Mouse (Mus musculus) embryonic stem cell, embryonic (primary cell): ENCODE results near the gene Efhd1.

Experiments
- CTCF ChIA-PET, 4 experiments: fragments of 300-600 bp in 2 of 4; fragments of 350-600 bp in 2 of 4; sonication (Branson Sonifier 250); formaldehyde crosslinking; loops; one replicate each; lab custom pipeline; 2022; ENCODE audit warnings: inconsistent platforms in 2 of 4; lab: Charles Lee
- POLR2A ChIA-PET, 4 experiments: fragments of 300-600 bp in 2 of 4; fragments of 350-600 bp in 2 of 4; sonication (Branson Sonifier 250); formaldehyde crosslinking; loops; one replicate each; lab custom pipeline; 2022; ENCODE audit warnings: antibody characterized with exemption in 4 of 4, inconsistent platforms in 1 of 4; lab: Charles Lee

The Efhd1 gene

DNA sequence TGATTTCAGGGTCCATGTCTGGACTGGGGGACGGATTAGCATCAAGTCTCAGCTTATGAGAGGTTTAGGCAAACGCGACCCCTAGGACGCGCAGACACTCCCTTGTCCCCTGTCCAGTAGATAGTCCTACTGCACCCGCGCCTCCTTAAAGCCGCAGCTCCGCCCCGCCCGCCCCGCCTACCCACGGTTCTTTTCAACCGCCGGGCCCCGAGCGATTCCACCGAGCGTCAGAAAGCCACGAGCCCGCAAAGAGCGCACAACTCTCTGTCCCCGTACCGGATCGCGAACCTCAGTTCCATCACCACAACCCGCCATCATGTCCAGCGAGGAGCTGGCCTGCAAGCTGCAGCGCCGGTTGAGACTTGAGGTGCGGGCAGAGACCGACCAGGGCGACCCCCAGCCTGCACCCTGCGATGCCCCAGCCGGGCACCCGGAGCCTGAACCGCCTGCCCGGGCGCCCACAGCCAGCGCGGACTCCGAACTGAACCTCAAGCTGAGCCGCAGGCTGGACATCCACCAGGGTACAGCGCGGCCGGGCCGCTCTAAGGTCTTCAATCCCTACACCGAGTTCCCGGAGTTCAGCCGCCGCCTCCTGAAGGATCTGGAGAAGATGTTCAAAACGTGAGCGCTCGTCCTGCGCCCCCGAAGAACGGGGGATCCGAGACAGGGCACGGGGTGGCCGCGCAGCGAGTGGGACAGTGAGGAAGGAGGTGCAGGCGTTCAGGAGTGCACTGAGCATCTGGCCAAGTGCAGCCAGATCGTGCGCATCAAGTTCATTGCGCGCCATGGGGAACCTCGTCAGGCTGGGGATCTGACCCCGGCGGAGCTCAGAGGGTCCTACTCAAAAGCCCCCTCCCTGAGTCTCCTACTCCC, at the start of gene Efhd1:
Gene Efhd1, plus strand, starts transcription at position 230 of the 873 bp plus-strand sequence.
- POLR2A ChIA-PET, result interaction anchor here (0.6 to 6.4 kb wide), 26 partner anchors 10 to 740 kb away, joined by 3 to 35 read pairs (median 4); partner anchors contain the start of gene Gigyf2 (in 2 of the 4)
- CTCF ChIA-PET, result interaction anchor here in 3 of 4 experiments (0.6 to 1.7 kb wide), 4 partner anchors 28 to 494 kb away, joined by 3 to 4 read pairs (median 4); no protein-coding TSS in a partner anchor

GRCm38 (mm10) chr1:87214748-87215147, 49.4 kb upstream of the Efhd1 start:
- CTCF ChIA-PET, result interaction anchor here in 2 of 4 experiments (0.8 to 1.2 kb wide), 3 partner anchors 11 to 206 kb away, joined by 4 to 5 read pairs (median 5); no protein-coding TSS in a partner anchor
- POLR2A ChIA-PET, result interaction anchor here (0.5 to 27.7 kb wide), 14 partner anchors 8 to 546 kb away, joined by 3 to 723 read pairs (median 6); no protein-coding TSS in a partner anchor

- POLR2A ChIA-PET, result interaction anchor here (0.6 to 27.7 kb wide), 12 partner anchors 8 to 837 kb away, joined by 3 to 723 read pairs (median 6); no protein-coding TSS in a partner anchor
- CTCF ChIA-PET, result interaction anchor here in 3 of 4 experiments (0.6 to 2.2 kb wide), 9 partner anchors 9 to 48 kb away, joined by 3 to 7 read pairs (median 4); no protein-coding TSS in a partner anchor
Observed at GRCm38 (mm10) chr1:87217938-87218337, 46.2 kb upstream of the Efhd1 start.

DNA sequence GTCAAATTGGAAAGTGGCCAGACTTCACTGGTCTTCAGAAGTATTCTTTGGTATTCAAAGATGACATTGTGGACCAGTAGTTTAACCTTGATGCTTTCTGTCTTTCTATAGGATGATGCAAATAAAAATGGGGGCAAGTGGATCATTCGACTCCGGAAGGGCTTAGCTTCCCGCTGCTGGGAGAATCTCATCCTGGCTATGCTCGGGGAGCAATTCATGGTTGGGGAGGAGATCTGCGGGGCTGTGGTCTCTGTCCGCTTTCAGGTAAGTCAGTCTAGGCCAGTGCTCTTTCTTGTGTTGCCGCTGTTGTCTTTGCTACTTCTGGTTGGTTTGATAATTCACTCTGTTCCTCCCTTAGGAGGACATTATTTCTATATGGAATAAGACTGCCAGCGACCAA, 38.4 kb upstream of the Efhd1 start:
- POLR2A ChIA-PET, result interaction anchor here (0.6 to 27.7 kb wide), 47 partner anchors 3 to 721 kb away, joined by 3 to 723 read pairs (median 5); partner anchors contain the start of genes Efhd1 (in 3 of the 4), Ptma (in 3 of the 4), Eif4e2 (in 2 of the 4) and Gigyf2 (in 2 of the 4)
- CTCF ChIA-PET, result interaction anchor here in 2 of 4 experiments (0.8 to 2.3 kb wide), 8 partner anchors 8 to 697 kb away, joined by 3 to 12 read pairs (median 6); no protein-coding TSS in a partner anchor

DNA sequence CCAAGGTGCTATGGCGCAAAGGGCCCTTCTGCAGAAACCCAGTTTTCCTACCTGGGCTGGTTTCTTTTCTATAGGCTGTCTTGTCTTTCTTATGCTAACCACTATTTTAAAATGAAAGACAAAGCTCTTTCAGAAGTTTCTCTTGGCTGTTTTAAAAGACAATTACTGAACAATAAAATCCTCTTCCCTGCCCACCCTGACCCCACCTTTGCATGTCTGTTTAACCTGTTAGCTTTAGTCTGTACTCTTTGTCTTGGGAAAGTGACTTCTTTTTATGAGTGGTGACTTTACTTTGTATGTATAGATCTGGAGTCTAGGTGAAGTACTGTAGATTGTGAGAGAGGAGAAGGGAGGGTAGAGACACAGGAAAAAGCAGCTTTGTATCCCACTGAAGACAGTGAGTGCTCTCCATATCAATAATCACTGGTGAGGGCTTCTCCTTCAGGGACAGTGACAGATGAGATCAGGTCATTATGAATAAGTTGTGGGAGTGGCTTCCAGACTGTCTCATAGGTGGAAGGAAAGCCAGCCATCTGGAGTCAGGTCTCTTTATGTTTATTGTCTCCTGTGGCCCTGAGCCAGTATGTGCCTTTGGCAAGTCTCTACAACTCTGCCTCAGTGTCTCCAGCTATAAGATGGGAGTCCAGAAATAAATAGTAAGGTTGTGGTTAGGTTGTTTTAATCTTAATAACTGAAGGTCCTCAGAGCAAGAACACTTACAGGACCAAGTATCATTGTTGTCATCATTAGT, 37.6 kb upstream of the Efhd1 start:
- ChIA-PET POLR2A (interaction anchor here (0.6 to 27.7 kb wide), 79 partner anchors 3 to 1322 kb away, joined by 3 to 723 read pairs (median 4); partner anchors contain the start of genes Ptma (in 4 of the 4), Efhd1 (in 3 of the 4), Gigyf2 (in 3 of the 4) and Eif4e2 (in 2 of the 4)), CTCF (interaction anchor here (0.5 to 2.3 kb wide), 17 partner anchors 9 to 698 kb away, joined by 3 to 12 read pairs (median 4); no protein-coding TSS in a partner anchor)

- ChIA-PET POLR2A (interaction anchor here (0.8 to 27.7 kb wide), 41 partner anchors 4 to 797 kb away, joined by 3 to 723 read pairs (median 4); partner anchors contain the start of genes Gigyf2 (in 3 of the 4), Efhd1 (in 2 of the 4), Eif4e2 (in 2 of the 4) and Ptma (in 2 of the 4)), CTCF (interaction anchor here in 3 of 4 experiments (0.5 to 2.3 kb wide), 8 partner anchors 9 to 191 kb away, joined by 3 to 12 read pairs (median 4); no protein-coding TSS in a partner anchor)
Observed at GRCm38 (mm10) chr1:87227160-87227550, 37.0 kb upstream of the Efhd1 start.

- ChIA-PET POLR2A (interaction anchor here (0.7 to 27.7 kb wide), 10 partner anchors 4 to 442 kb away, joined by 3 to 723 read pairs (median 7); partner anchors contain the start of genes Eif4e2 (in 2 of the 4), Efhd1 (in 1 of the 4) and Gigyf2 (in 1 of the 4)), CTCF (interaction anchor here in 3 of 4 experiments (0.5 to 1.9 kb wide), 3 partner anchors 8 to 395 kb away, joined by 3 to 4 read pairs (median 3); no protein-coding TSS in a partner anchor)
Observed at GRCm38 (mm10) chr1:87230606-87231005, 33.6 kb upstream of the Efhd1 start.

DNA sequence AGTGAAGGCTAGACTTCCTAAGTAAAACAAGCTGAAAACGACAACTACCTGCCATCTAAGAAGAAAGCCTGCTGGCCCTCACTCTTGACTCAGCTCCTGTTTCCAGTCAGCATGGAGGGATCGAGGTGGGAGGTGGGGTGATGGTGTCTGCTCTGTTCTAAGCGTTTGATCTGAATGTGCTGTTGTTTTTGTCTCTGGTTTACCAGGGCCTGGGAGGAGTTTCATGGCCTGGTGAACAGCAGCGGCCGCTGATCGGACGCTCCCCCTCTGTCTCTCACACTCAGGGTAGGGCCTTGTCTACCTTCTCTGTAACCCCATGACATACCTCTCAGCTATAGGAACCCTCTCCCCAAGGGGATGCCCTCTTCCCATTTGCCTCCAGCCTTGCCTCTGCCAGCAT, 32.0 kb upstream of the Efhd1 start:
- POLR2A ChIA-PET, result interaction anchor here (0.6 to 27.7 kb wide), 27 partner anchors 2 to 706 kb away, joined by 3 to 723 read pairs (median 4); partner anchors contain the start of genes Eif4e2 (in 2 of the 4), Gigyf2 (in 2 of the 4), Chrnd (in 1 of the 4) and Efhd1 (in 1 of the 4)

DNA sequence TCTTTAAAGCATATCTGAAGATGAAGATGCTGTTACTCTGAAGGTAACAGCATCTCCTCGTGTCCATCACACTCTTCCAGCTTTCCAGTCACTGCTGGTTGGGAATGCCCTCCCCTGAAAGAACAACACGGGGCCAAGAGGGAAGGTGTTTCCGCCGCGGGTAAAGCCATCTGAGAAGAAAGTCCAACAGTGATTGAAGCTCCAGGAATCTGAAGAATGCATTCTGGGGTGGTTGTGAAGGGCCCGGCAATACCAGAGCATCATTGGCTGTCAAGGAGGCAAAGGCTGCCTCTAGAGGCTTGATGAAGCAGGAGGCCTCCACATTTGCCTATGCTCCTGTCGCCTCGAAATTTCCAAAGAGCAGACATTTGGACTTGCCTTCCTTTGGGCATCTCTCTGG, 25.1 kb upstream of the Efhd1 start:
- POLR2A ChIA-PET, result interaction anchor here (0.5 to 25.6 kb wide), 19 partner anchors 10 to 998 kb away, joined by 3 to 723 read pairs (median 4); partner anchors contain the start of genes Eif4e2 (in 1 of the 4) and Gigyf2 (in 1 of the 4)

More for the DNA sequence above, 32.0 kb upstream of the Efhd1 start:
- CTCF ChIA-PET, result interaction anchor here (0.5 to 2.2 kb wide), 8 partner anchors 14 to 58 kb away, joined by 3 to 8 read pairs (median 4); no protein-coding TSS in a partner anchor

GRCm38 (mm10) chr1:87243021-87243420, 21.1 kb upstream of the Efhd1 start:
- ChIA-PET CTCF (interaction anchor here (0.7 to 2.0 kb wide), 7 partner anchors 16 to 56 kb away, joined by 3 to 8 read pairs (median 4); no protein-coding TSS in a partner anchor), POLR2A (interaction anchor here (0.6 to 25.6 kb wide), 16 partner anchors 8 to 415 kb away, joined by 3 to 723 read pairs (median 4); partner anchors contain the start of genes Eif4e2 (in 1 of the 4) and Gigyf2 (in 1 of the 4))

More for the DNA sequence above, 25.1 kb upstream of the Efhd1 start:
- CTCF ChIA-PET, result interaction anchor here in 3 of 4 experiments (0.7 to 1.9 kb wide), 7 partner anchors 10 to 158 kb away, joined by 3 to 10 read pairs (median 3); no protein-coding TSS in a partner anchor

DNA sequence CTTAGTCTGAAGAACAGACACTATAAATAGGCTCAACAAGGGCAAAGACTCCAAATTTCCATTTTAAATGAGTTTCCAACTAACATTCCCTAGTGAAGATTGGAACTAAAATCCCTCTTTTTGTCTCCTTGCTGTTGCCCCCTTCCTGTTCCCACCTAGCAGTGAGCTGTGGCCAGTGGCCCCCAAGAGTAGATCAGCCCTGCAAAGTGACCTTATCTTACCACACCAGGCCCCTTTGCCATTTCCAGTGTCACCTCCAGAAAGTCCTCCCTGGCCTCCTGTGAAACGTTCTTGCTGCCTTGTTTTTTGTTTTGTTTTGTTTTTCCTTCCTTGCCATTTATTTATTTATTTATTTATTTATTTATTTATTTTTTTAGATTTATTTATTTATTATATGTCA, 18.7 kb upstream of the Efhd1 start:
- POLR2A ChIA-PET, result interaction anchor here in 2 of 4 experiments (0.8 to 25.6 kb wide), 9 partner anchors 9 to 363 kb away, joined by 3 to 723 read pairs (median 3); partner anchors contain the start of genes Eif4e2 (in 1 of the 2) and Gigyf2 (in 1 of the 2)
- CTCF ChIA-PET, result interaction anchor here in 3 of 4 experiments (0.7 to 2.3 kb wide), 20 partner anchors 11 to 363 kb away, joined by 3 to 14 read pairs (median 5); no protein-coding TSS in a partner anchor

- POLR2A ChIA-PET, result interaction anchor here in 3 of 4 experiments (0.6 to 25.6 kb wide), 15 partner anchors 8 to 363 kb away, joined by 3 to 723 read pairs (median 3); partner anchors contain the start of genes Gigyf2 (in 3 of the 3), Efhd1 (in 1 of the 3) and Eif4e2 (in 1 of the 3)
- CTCF ChIA-PET, result interaction anchor here (0.5 to 2.3 kb wide), 44 partner anchors 8 to 1046 kb away, joined by 3 to 14 read pairs (median 4); partner anchors contain the start of gene Gigyf2 (in 2 of the 4)
Observed at GRCm38 (mm10) chr1:87245929-87246815, 18.0 kb upstream of the Efhd1 start.

DNA sequence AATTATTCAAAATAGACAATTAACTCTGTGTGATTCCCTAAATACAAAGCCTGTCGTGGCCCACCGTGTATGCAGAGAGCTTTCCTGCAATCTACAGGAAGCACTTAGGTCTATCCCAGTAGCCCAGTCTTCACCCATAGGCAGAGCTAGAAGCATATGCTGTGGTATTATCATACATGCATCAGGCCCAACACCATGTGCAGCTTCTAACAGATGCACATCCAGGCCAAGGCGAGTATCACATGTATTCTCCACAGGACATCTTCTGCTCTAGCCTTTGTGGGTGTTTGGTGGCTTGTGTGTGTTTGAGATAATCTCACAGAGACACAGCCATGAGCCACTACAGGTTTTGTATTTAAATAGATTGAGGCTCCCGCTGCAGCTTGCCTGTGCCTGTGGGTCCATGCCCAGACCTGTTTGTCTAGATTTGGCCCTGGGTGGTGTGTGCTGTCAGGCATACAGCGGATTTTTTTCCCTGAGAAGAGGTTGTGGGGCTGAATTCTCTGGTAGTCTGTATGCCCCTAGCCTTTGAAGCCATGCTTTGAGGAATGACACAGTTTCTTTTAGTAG, 12.0 kb upstream of the Efhd1 start:
- ChIA-PET CTCF (interaction anchor here in 1 of 4 experiments (1.4 kb wide), 1 partner anchor 41 kb away, joined by 3 read pairs; no protein-coding TSS in a partner anchor), POLR2A (interaction anchor here in 2 of 4 experiments (0.9 to 1.5 kb wide), 7 partner anchors 10 to 41 kb away, joined by 3 to 6 read pairs (median 4); partner anchors contain the start of gene Efhd1 (in 1 of the 2))

DNA sequence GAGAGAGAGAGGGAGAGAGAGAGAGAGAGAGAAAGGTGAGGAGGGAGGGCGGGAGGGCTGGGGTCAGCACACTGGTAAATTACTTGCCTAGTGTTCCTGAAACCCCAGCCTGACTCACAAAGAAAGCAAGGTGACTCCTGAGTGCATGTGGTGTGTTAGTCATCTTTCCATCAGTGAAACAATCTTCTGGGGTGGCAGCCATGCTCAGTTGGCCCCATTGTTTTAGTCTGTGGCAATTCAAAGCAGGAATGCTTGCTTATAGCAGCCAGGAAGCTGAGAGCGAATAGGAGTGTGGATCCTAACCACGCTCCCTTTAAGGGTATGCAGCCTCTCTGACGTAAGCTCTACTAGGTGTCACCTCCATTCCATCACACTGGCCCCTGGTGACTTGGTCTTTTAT, 9.0 kb upstream of the Efhd1 start:
- ChIA-PET POLR2A (interaction anchor here in 1 of 4 experiments (1.5 to 2.4 kb wide), 3 partner anchors 8 to 29 kb away, joined by 4 to 9 read pairs (median 7); partner anchors contain the start of gene Efhd1), CTCF (interaction anchor here in 1 of 4 experiments (2.5 kb wide), 1 partner anchor 9 kb away, joined by 8 read pairs; no protein-coding TSS in a partner anchor)
